ENCODE assay signal across 11 mouse cellular contexts in genomic region chr4:133482479-133482878, GRCm38 (mm10).
"Had no signal": no experiment of that assay in that cellular context is flagged by ENCODE, and none has a peak within 500 bp of the region (broad histone marks: within the 10 kb centered on the region; RNA-seq: fewer than 3 reads in every experiment).

No protein-coding gene starts in this region.

- DNase-seq: lung, adult 18-20 months; lung, embryonic 14.5 days; lung, postnatal 10 days; lung, postnatal 4 days; midbrain, embryonic 14.5 days; retina, postnatal 1 day; right cerebral cortex, adult 18-20 months; right cerebral cortex, postnatal 25 days; thymus, adult 18-20 months; thymus, postnatal 14 days; thymus, postnatal 36 days had no signal
